Mouse (Mus musculus) ovary, postnatal 14 days (tissue): ENCODE results near the gene Ano9.

Source experiments
- DNase-seq: peaks from one replicate; pipeline ENCODE4 v3.0.0; 2022; ENCODE audit warnings: low spot score

Ano9 gene

GRCm38 (mm10) chr7:141062525-141062924, 55.1 kb downstream of the Ano9 start:
- no peak for DNase-seq

GRCm38 (mm10) chr7:141061269-141061692, 56.3 kb downstream of the Ano9 start:
- DNase-seq: no peak

- no peak for DNase-seq
Observed at GRCm38 (mm10) chr7:141060426-141061242, 57.0 kb downstream of the Ano9 start, which contains the start of gene B4galnt4. Gene B4galnt4, plus strand, starts transcription at chr7:141061104.

GRCm38 (mm10) chr7:141059929-141060328, 57.7 kb downstream of the Ano9 start:
- DNase-seq: no peak

GRCm38 (mm10) chr7:141058601-141059341, 58.8 kb downstream of the Ano9 start:
- DNase-seq: no peak

- DNase-seq: no peak
Observed at GRCm38 (mm10) chr7:141057541-141057940, 60.1 kb downstream of the Ano9 start.

- no peak for DNase-seq
Observed at GRCm38 (mm10) chr7:141056976-141057375, 60.6 kb downstream of the Ano9 start.

GRCm38 (mm10) chr7:141055785-141056184, 61.8 kb downstream of the Ano9 start:
- DNase-seq: no peak

GRCm38 (mm10) chr7:141052421-141052820, 65.2 kb downstream of the Ano9 start:
- no peak for DNase-seq

GRCm38 (mm10) chr7:141052016-141052415, 65.6 kb downstream of the Ano9 start:
- DNase-seq: no peak
